Mouse (Mus musculus) kidney, embryonic 15.5 days (tissue): ENCODE measurements at regions not wholly inside any gene's neighbourhood (a gene's known extent, or its start where the extent isn't known, plus 50 kb on each side); places are given as distances from the start of the nearest gene placed in this dataset.

Source experiments
- ATAC-seq: fragments of 200-750 bp; cut with Nextera tagmentation; replicated peaks from 2 replicates; pipeline ENCODE4 v1.8.0; 2017; ENCODE audit warnings: moderate TSS enrichment; ENCODE audit not compliant: low FRiP score
- H3K27ac ChIP-seq: fragments of 300-500 bp; sonication (generic); 2 replicates; pipeline ENCODE4 v1.5.1; 2015; ENCODE audit warnings: mild to moderate bottlenecking, inconsistent platforms
- H3K27me3 ChIP-seq: fragments of 300-500 bp; sonication (generic); 2 replicates; pipeline ENCODE4 v1.6.1; 2015; ENCODE audit warnings: inconsistent platforms
- H3K36me3 ChIP-seq: fragments of 300-500 bp; sonication (generic); 2 replicates; pipeline ENCODE4 v1.6.1; 2015; ENCODE audit warnings: inconsistent platforms
- H3K4me1 ChIP-seq: fragments of 300-500 bp; sonication (generic); 2 replicates; pipeline ENCODE4 v1.6.1; 2015; ENCODE audit warnings: inconsistent platforms
- H3K4me2 ChIP-seq: fragments of 300-500 bp; sonication (generic); 2 replicates; pipeline ENCODE4 v1.6.1; 2015; ENCODE audit warnings: moderate library complexity, mild to moderate bottlenecking, inconsistent platforms
- H3K4me3 ChIP-seq: fragments of 300-500 bp; sonication (generic); replicated peaks from 2 replicates; pipeline ENCODE4 v1.5.1; 2015; ENCODE audit warnings: mild to moderate bottlenecking, inconsistent platforms
- H3K9ac ChIP-seq: fragments of 300-500 bp; sonication (generic); 2 replicates; pipeline ENCODE4 v1.6.1; 2015; ENCODE audit warnings: mild to moderate bottlenecking, inconsistent platforms
- H3K9me3 ChIP-seq: fragments of 300-500 bp; sonication (generic); replicated peaks from 2 replicates; pipeline ENCODE4 v1.6.1; 2016; ENCODE audit warnings: inconsistent platforms
- WGBS: fragments of 180-500 bp; shearing (Covaris S2); methylation state at CpG from one replicate; pipeline ENCODE4 v1.1.7; 2015; ENCODE audit warnings: mixed read lengths; 5-methylcytosine and 5-hydroxymethylcytosine counted together

GRCm38 (mm10) chr13:5787114-5787513 lies 74.2 kb upstream of the Klf6 start:
- no peaks in the 10 kb centered on the region for H3K36me3 ChIP-seq
- H3K9ac ChIP-seq, result no peak overlapping the region
- H3K9me3 ChIP-seq, result no peaks in the 10 kb centered on the region
- no peak for ATAC-seq
- no peak overlapping the region for H3K4me2 ChIP-seq
- no peak overlapping the region for H3K4me3 ChIP-seq
- no peaks in the 10 kb centered on the region for H3K4me1 ChIP-seq
- H3K27me3 ChIP-seq, result no peaks in the 10 kb centered on the region
- no peak overlapping the region for H3K27ac ChIP-seq

- no peak for ATAC-seq
- Histone ChIP-seq H3K9me3 (no peaks in the 10 kb centered on the region), H3K27me3 (no peaks in the 10 kb centered on the region), H3K4me3 (no peak overlapping the region), H3K36me3 (no peaks in the 10 kb centered on the region), H3K27ac (no peak overlapping the region), H3K4me1 (no peaks in the 10 kb centered on the region), H3K4me2 (no peak overlapping the region), H3K9ac (no peak overlapping the region)
- 80% methylated on average over 3 of the region's 3 CpGs for WGBS
Measured at GRCm38 (mm10) chr13:5789302-5789701, 72.0 kb upstream of the Klf6 start.

GRCm38 (mm10) chr13:5802079-5802478 lies 59.2 kb upstream of the Klf6 start:
- Histone ChIP-seq H3K27me3 (no peaks in the 10 kb centered on the region), H3K9me3 (no peaks in the 10 kb centered on the region), H3K4me2 (no peak overlapping the region), H3K27ac (0 out of 2 replicates have a peak overlapping the region, but pooled peaks have one; percentile 14), H3K9ac (no peak overlapping the region), H3K4me1 (peaks cover 14% of the 10 kb centered on the region), H3K4me3 (no peak overlapping the region), H3K36me3 (no peaks in the 10 kb centered on the region)
- WGBS, result 38% methylated on average over 7 of the region's 7 CpGs
- ATAC-seq, result no peak

GRCm38 (mm10) chr13:5802826-5803225 lies 58.5 kb upstream of the Klf6 start:
- Histone ChIP-seq H3K4me2 (peak overlapping the region; percentile 27), H3K27me3 (no peaks in the 10 kb centered on the region), H3K27ac (peak overlapping the region; percentile 75), H3K36me3 (no peaks in the 10 kb centered on the region), H3K4me1 (peaks cover 14% of the 10 kb centered on the region), H3K9ac (no peak overlapping the region), H3K9me3 (no peaks in the 10 kb centered on the region), H3K4me3 (no peak overlapping the region)
- 47% methylated on average over 14 of the region's 14 CpGs for WGBS
- ATAC-seq, result peak; percentile 55; the same call in 1 of the 2 replicates

GRCm38 (mm10) chr13:5803540-5804380 lies 57.5 kb upstream of the Klf6 start:
- Histone ChIP-seq H3K4me3 (no peak overlapping the region), H3K27me3 (no peaks in the 10 kb centered on the region), H3K36me3 (no peaks in the 10 kb centered on the region), H3K9ac (no peak overlapping the region), H3K9me3 (no peaks in the 10 kb centered on the region), H3K27ac (peak overlapping the region; percentile 75), H3K4me1 (peaks cover 14% of the 10 kb centered on the region), H3K4me2 (peak overlapping the region; percentile 27; the same call in 1 of the 2 replicates)
- whole genome bisulfite sequencing, result 21% methylated on average over 6 of the region's 6 CpGs
- ATAC-seq, result peak; percentile 86

GRCm38 (mm10) chr13:5804381-5804941 lies 56.8 kb upstream of the Klf6 start:
- Histone ChIP-seq H3K9ac (no peak overlapping the region), H3K4me1 (peaks cover 14% of the 10 kb centered on the region), H3K27ac (peak overlapping the region; percentile 75), H3K9me3 (no peaks in the 10 kb centered on the region), H3K4me3 (no peak overlapping the region), H3K4me2 (peak overlapping the region; percentile 27; the same call in 1 of the 2 replicates), H3K27me3 (no peaks in the 10 kb centered on the region), H3K36me3 (no peaks in the 10 kb centered on the region)
- 34% methylated on average over 7 of the region's 7 CpGs for WGBS
- ATAC-seq, result no peak

GRCm38 (mm10) chr13:5808380-5808779 lies 52.9 kb upstream of the Klf6 start:
- no peaks in the 10 kb centered on the region for H3K27me3 ChIP-seq
- no peak overlapping the region for H3K4me2 ChIP-seq
- H3K27ac ChIP-seq, result no peak overlapping the region
- H3K9me3 ChIP-seq, result no peaks in the 10 kb centered on the region
- 86% methylated on average over 2 of the region's 2 CpGs for WGBS
- ATAC-seq, result no peak
- H3K9ac ChIP-seq, result no peak overlapping the region
- no peak overlapping the region for H3K4me3 ChIP-seq
- 0 out of 2 replicates have a peak, but pooled peaks cover 3% of the 10 kb centered on the region for H3K4me1 ChIP-seq
- no peaks in the 10 kb centered on the region for H3K36me3 ChIP-seq
